Mouse (Mus musculus) heart, adult 18-20 months (tissue): ENCODE results near the gene St6gal1. TPM values are rescaled to one million over a fixed set of nuclear protein-coding genes. Genes with fewer than 3 reads are reported as not detected.

Experiments
- DNase-seq, 2 experiments: peaks; one replicate each; pipeline ENCODE4 v3.0.0; 2021 to 2022; ENCODE audit warnings: mixed read lengths in 1 of 2
- total RNA-seq, 2 experiments: library from RNA; stranded (reverse); gene quantifications; 2 replicates each; pipeline ENCODE4 v1.2.3; 2021

St6gal1 gene
- total RNA-seq, 2 experiments from 2014 or later = 7.2 to 9.7 TPM

- DNase-seq = no peak
Measured at GRCm38 (mm10) chr16:23250556-23251444, 26.3 kb downstream of the St6gal1 start.

GRCm38 (mm10) chr16:23251445-23251773, 26.9 kb downstream of the St6gal1 start:
- DNase-seq = no peak

GRCm38 (mm10) chr16:23253620-23254019, 29.1 kb downstream of the St6gal1 start:
- DNase-seq = no peak

- DNase-seq = no peak
Measured at GRCm38 (mm10) chr16:23254062-23254461, 29.5 kb downstream of the St6gal1 start.

- DNase-seq = no peak
Measured at GRCm38 (mm10) chr16:23256638-23257037, 32.1 kb downstream of the St6gal1 start.

GRCm38 (mm10) chr16:23258429-23258822, 33.9 kb downstream of the St6gal1 start:
- DNase-seq = no peak

GRCm38 (mm10) chr16:23258823-23259457, 34.4 kb downstream of the St6gal1 start:
- DNase-seq = peak in 1 of 2 experiments; percentile 37

GRCm38 (mm10) chr16:23259580-23259979, 35.0 kb downstream of the St6gal1 start:
- DNase-seq = peak in 1 of 2 experiments; percentile 46

- no peak for DNase-seq
Measured at GRCm38 (mm10) chr16:23262131-23262768, 37.7 kb downstream of the St6gal1 start.

GRCm38 (mm10) chr16:23262846-23263245, 38.3 kb downstream of the St6gal1 start:
- DNase-seq = no peak

GRCm38 (mm10) chr16:23264999-23265398, 40.5 kb downstream of the St6gal1 start:
- DNase-seq = no peak

GRCm38 (mm10) chr16:23265481-23265880, 40.9 kb downstream of the St6gal1 start:
- no peak for DNase-seq

GRCm38 (mm10) chr16:23266293-23266692, 41.8 kb downstream of the St6gal1 start:
- DNase-seq = no peak

GRCm38 (mm10) chr16:23266896-23267295, 42.4 kb downstream of the St6gal1 start:
- no peak for DNase-seq

GRCm38 (mm10) chr16:23268231-23268630, 43.7 kb downstream of the St6gal1 start:
- DNase-seq = peak; percentile 48 to 61

GRCm38 (mm10) chr16:23269056-23269983, 44.8 kb downstream of the St6gal1 start:
- DNase-seq = no peak

- peak; percentile 53 to 62 for DNase-seq
Measured at GRCm38 (mm10) chr16:23269984-23270912, 45.7 kb downstream of the St6gal1 start.

GRCm38 (mm10) chr16:23270913-23271253, 46.3 kb downstream of the St6gal1 start:
- DNase-seq = no peak

GRCm38 (mm10) chr16:23271746-23272520, 47.4 kb downstream of the St6gal1 start:
- DNase-seq = peak in 1 of 2 experiments; percentile 64
